Mouse (Mus musculus): ENCODE results near the gene Rbbp8nl. TPM values are rescaled to one million over a fixed set of nuclear protein-coding genes. Genes with fewer than 3 reads are reported as not detected.

The Rbbp8nl gene
- polyA plus RNA-seq, 2 experiments, result 1.3 to 2.0 TPM

GRCm38 (mm10) chr2:180257963-180258865, 31.5 kb downstream of the Rbbp8nl start:
- WGBS, result 46% methylated on average over 11 of the region's 11 CpGs
- Histone ChIP-seq H3K27me3 (ENCODE audit: control insufficient read depth, insufficient read depth, low read length) (no peaks in the 10 kb centered on the region), H3K9me3 (ENCODE audit: control insufficient read depth, low read length) (no peaks in the 10 kb centered on the region), H3K4me3 (replicated peaks; ENCODE audit: low read length) (peak overlapping the region; percentile 79), H3K36me3 (ENCODE audit: control insufficient read depth, insufficient read depth, low read length) (peaks cover 52% of the 10 kb centered on the region), H3K27ac (replicated peaks; ENCODE audit: low read depth, low read length) (no peak overlapping the region; the same call in 1 of the 2 replicates), H3K9ac (ENCODE audit: low read depth, low read length, severe bottlenecking) (peak overlapping the region; percentile 84), H3K4me2 (replicated peaks; ENCODE audit: low read depth, low read length, severe bottlenecking) (peak overlapping the region; percentile 82), H3K4me1 (ENCODE audit: control insufficient read depth, insufficient read depth, low read length) (peaks cover 14% of the 10 kb centered on the region)
- no peak for TF ChIP-seq POLR2A (IDR thresholded peaks at IDR 0.05; ENCODE audit: borderline replicate concordance, extremely low read depth, insufficient read depth, insufficient read length)
- DNase-seq (ENCODE audit: low spot score) (no peak), ATAC-seq (ENCODE audit: low FRiP score, low read depth) (no peak)

- ATAC-seq (ENCODE audit: low FRiP score, low read depth) (peak; percentile 95), DNase-seq (ENCODE audit: low spot score) (peak; percentile 99)
- peak within 1 kb of the TSS; percentile 84 for H3K9ac ChIP-seq (ENCODE audit: low read depth, low read length, severe bottlenecking)
- H3K36me3 ChIP-seq (ENCODE audit: control insufficient read depth, insufficient read depth, low read length), result peaks cover 41% of the 10 kb centered on the region
- H3K27me3 ChIP-seq (ENCODE audit: control insufficient read depth, insufficient read depth, low read length), result no peaks in the 10 kb centered on the region
- no peaks in the 10 kb centered on the region for H3K9me3 ChIP-seq (ENCODE audit: control insufficient read depth, low read length)
- peak within 1 kb of the TSS; percentile 72 for H3K27ac ChIP-seq (replicated peaks; ENCODE audit: low read depth, low read length)
- WGBS, result under 1% methylated on average over 37 of the region's 38 CpGs
- peak; percentile 94; the same call in 1 of the 2 replicates for TF ChIP-seq POLR2A (IDR thresholded peaks at IDR 0.05; ENCODE audit: borderline replicate concordance, extremely low read depth, insufficient read depth, insufficient read length)
- peak within 1 kb of the TSS; percentile 82 for H3K4me2 ChIP-seq (replicated peaks; ENCODE audit: low read depth, low read length, severe bottlenecking)
- peaks cover 14% of the 10 kb centered on the region for H3K4me1 ChIP-seq (ENCODE audit: control insufficient read depth, insufficient read depth, low read length)
- peak within 1 kb of the TSS; percentile 79 for H3K4me3 ChIP-seq (replicated peaks; ENCODE audit: low read length)
Observed at GRCm38 (mm10) chr2:180257001-180257521, 32.6 kb downstream of the Rbbp8nl start, which contains the start of gene Rps21. Gene Rps21, plus strand, starts transcription at chr2:180257377.

GRCm38 (mm10) chr2:180256296-180257000, 33.2 kb downstream of the Rbbp8nl start:
- H3K9me3 ChIP-seq (ENCODE audit: control insufficient read depth, low read length), result no peaks in the 10 kb centered on the region
- peaks cover 14% of the 10 kb centered on the region for H3K4me1 ChIP-seq (ENCODE audit: control insufficient read depth, insufficient read depth, low read length)
- no peak for DNase-seq (ENCODE audit: low spot score)
- H3K27ac ChIP-seq (replicated peaks; ENCODE audit: low read depth, low read length), result peak overlapping the region; percentile 70
- peak overlapping the region; percentile 79 for H3K4me3 ChIP-seq (replicated peaks; ENCODE audit: low read length)
- peak overlapping the region; percentile 52 for H3K9ac ChIP-seq (ENCODE audit: low read depth, low read length, severe bottlenecking)
- 25% methylated on average over 26 of the region's 26 CpGs for WGBS
- peaks cover 35% of the 10 kb centered on the region for H3K36me3 ChIP-seq (ENCODE audit: control insufficient read depth, insufficient read depth, low read length)
- TF ChIP-seq POLR2A (IDR thresholded peaks at IDR 0.05; ENCODE audit: borderline replicate concordance, extremely low read depth, insufficient read depth, insufficient read length), result no peak
- peak; percentile 32 for ATAC-seq (ENCODE audit: low FRiP score, low read depth)
- peak overlapping the region; percentile 67 for H3K4me2 ChIP-seq (replicated peaks; ENCODE audit: low read depth, low read length, severe bottlenecking)
- H3K27me3 ChIP-seq (ENCODE audit: control insufficient read depth, insufficient read depth, low read length), result no peaks in the 10 kb centered on the region

GRCm38 (mm10) chr2:180255701-180256100, 34.0 kb downstream of the Rbbp8nl start:
- DNase-seq (ENCODE audit: low spot score), result no peak
- Histone ChIP-seq H3K4me2 (replicated peaks; ENCODE audit: low read depth, low read length, severe bottlenecking) (no peak overlapping the region), H3K9ac (ENCODE audit: low read depth, low read length, severe bottlenecking) (no peak overlapping the region), H3K4me3 (replicated peaks; ENCODE audit: low read length) (no peak overlapping the region; the same call in 1 of the 2 replicates), H3K27me3 (ENCODE audit: control insufficient read depth, insufficient read depth, low read length) (no peaks in the 10 kb centered on the region), H3K36me3 (ENCODE audit: control insufficient read depth, insufficient read depth, low read length) (peaks cover 28% of the 10 kb centered on the region), H3K4me1 (ENCODE audit: control insufficient read depth, insufficient read depth, low read length) (peaks cover 14% of the 10 kb centered on the region), H3K27ac (replicated peaks; ENCODE audit: low read depth, low read length) (no peak overlapping the region), H3K9me3 (ENCODE audit: control insufficient read depth, low read length) (no peaks in the 10 kb centered on the region)
- no peak for ATAC-seq (ENCODE audit: low FRiP score, low read depth)
- WGBS, result 89% methylated on average over 9 of the region's 9 CpGs
- TF ChIP-seq POLR2A (IDR thresholded peaks at IDR 0.05; ENCODE audit: borderline replicate concordance, extremely low read depth, insufficient read depth, insufficient read length), result no peak

All from limb, embryonic 14.5 days (tissue).